Mouse (Mus musculus): ENCODE results near the gene Zfp746.
A peak's percentile ranks its signal among the peaks of the same experiment; 100 is the strongest.

DNA sequence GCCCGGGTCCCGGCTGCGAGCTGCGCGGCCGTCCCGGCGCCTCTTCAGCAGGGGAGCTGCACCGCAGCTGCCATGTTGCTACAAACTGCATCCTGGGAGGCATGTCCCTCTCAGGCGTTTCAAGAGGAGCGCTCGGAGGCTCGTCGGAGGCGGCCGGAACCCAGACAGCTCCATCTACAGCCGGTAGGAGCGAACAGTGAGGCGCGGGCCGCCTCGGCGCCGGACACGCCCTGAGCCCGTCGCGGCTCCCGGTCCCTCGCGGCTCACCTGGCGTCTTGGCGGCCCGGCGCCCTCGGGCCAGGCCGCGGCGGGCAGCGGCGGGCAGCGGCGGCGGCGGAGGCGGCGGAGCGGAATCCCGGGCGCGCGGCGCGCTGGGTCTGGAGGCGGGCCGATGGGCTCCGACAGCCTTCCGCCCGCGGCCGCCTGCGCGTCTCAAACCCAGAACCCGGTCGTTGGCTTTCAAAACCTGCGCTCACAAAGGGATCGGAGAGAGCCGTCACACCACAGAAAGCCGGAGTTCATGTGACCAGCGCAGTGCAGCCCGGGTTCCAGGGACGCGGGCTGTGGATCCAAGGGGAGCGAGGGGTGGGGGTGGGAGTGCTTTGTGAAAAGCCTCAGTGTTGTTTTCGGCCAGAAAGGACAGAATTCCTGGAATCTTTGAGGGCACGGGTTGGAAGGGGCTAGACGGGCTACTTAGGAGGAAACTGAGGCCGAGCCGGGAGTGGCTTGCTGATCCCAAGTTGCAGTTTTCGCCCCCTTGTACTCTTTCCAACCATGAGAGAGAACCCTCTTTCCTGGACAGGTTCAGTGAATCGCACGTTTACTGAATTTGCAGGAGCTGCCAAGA lies 37.7 kb downstream of the Zfp746 start, which contains the start of gene Zfp777:
- 0 out of 2 replicates have a peak, but pooled peaks have one; percentile 20 for TF ChIP-seq CTCF (IDR thresholded peaks at IDR 0.05; ENCODE audit: control insufficient read depth, insufficient read depth, insufficient replicate concordance, low read depth, low read length)
- peak; percentile 45; the same call in 1 of the 2 replicates for TF ChIP-seq POLR2A (IDR thresholded peaks at IDR 0.05; ENCODE audit: control insufficient read depth, low read depth, low read length)
